In the genomic region with DNA sequence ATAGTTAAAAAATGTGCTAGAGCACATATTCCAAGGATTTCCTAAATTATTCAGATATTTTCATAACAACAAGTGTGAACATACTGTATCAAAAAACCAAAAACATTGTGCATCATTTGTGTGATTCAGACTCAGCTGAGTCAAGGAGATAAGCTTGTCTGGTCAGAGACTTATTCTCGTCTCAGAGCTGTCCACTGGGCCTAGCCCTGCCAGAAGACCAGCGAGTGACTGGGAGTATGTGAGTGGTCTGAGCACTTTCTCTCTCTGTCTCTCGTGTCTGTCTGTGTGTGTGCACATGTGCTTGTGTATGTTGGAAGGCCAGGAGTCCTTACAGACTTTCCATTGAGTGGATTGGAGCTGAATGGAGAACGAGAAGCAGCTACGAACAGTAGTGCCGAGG, we compare ENCODE assay signal across 22 mouse cellular contexts. TPM values are rescaled to one million over a fixed set of nuclear protein-coding genes. Genes with fewer than 3 reads are reported as not detected.
"Had no signal": no experiment of that assay in that cellular context is flagged by ENCODE, and none has a peak within 500 bp of the region (broad histone marks: within the 10 kb centered on the region; RNA-seq: fewer than 3 reads in every experiment).

No protein-coding gene starts in this region.

- H3K36me3 ChIP-seq: liver, embryonic 15.5 days; lung, embryonic 15.5 days; midbrain, embryonic 10.5 days; midbrain, embryonic 15.5 days had no signal

- H3K4me3 ChIP-seq: limb, embryonic 10.5 days; limb, embryonic 13.5 days; liver, embryonic 12.5 days; liver, embryonic 15.5 days; lung, embryonic 15.5 days; megakaryocyte, embryonic 14.5 days; midbrain, embryonic 10.5 days; midbrain, embryonic 15.5 days had no signal

- H3K4me1 ChIP-seq: midbrain, embryonic 15.5 days had no signal

- H3K27ac ChIP-seq: liver, embryonic 12.5 days; liver, embryonic 15.5 days; lung, embryonic 15.5 days; midbrain, embryonic 15.5 days had no signal

- DNase-seq: kidney, adult 11 months; kidney, adult 8-10 months; kidney, postnatal 36 days; layer of hippocampus, adult 9-11 months; liver; lung, adult 18-20 months; lung, postnatal 10 days; lung, postnatal 36 days; thymus, adult 18-20 months; thymus, postnatal 14 days; thymus, postnatal 4 days had no signal

- ATAC-seq: liver, embryonic 12.5 days; midbrain, embryonic 15.5 days had no signal

- H3K9ac ChIP-seq: limb, embryonic 13.5 days; liver, embryonic 12.5 days; liver, embryonic 15.5 days; lung, embryonic 15.5 days; midbrain, embryonic 15.5 days had no signal

- H3K27me3 ChIP-seq: limb, embryonic 13.5 days; liver, embryonic 12.5 days; liver, embryonic 15.5 days; lung, embryonic 15.5 days; midbrain, embryonic 15.5 days had no signal

- H3K4me2 ChIP-seq: limb, embryonic 13.5 days; liver, embryonic 12.5 days; liver, embryonic 15.5 days; lung, embryonic 15.5 days; midbrain, embryonic 15.5 days had no signal

- H3K9me3 ChIP-seq: limb, embryonic 10.5 days; limb, embryonic 13.5 days; liver, embryonic 12.5 days; liver, embryonic 15.5 days; lung, embryonic 15.5 days; megakaryocyte, embryonic 14.5 days; midbrain, embryonic 10.5 days; midbrain, embryonic 15.5 days had no signal

RNA-seq across cellular contexts. Expression of gene Ankrd2, which starts 20.8 kb away (rescaled TPM):
- polyA plus RNA-seq: limb, embryonic 10.5 days; small intestine, adult 2 months had no signal

RNA-seq across cellular contexts. Expression of gene 4933411K16Rik, which starts 37.0 kb away (rescaled TPM):
- polyA plus RNA-seq: lung, embryonic 15.5 days; midbrain, embryonic 15.5 days; neural tube, embryonic 11.5 days; small intestine, adult 2 months; stomach, embryonic 16.5 days had no signal
